Mouse (Mus musculus) spleen, adult 2 months (tissue): ENCODE results near the gene Ppm1h. TPM values are rescaled to one million over a fixed set of nuclear protein-coding genes. Genes with fewer than 3 reads are reported as not detected.

ENCODE experiments used
- DNase-seq, 2 experiments: peaks; one replicate each; pipeline versions ENCODE4 v3.0.0 to v3.0.0-alpha.2; 2012 to 2021; ENCODE audit warnings: low spot score in 2 of 2, low read depth in 1 of 2
- H3K27ac ChIP-seq: fragments of 200-500 bp; 2 replicates; pipeline ENCODE4 v1.5.1; 2012; ENCODE audit warnings: low read length, inconsistent platforms; ENCODE audit not compliant: insufficient read depth
- H3K27me3 ChIP-seq: fragments of 200-500 bp; 2 replicates; pipeline ENCODE4 v1.6.1; 2012; ENCODE audit warnings: mild to moderate bottlenecking, moderate library complexity, low read length, inconsistent platforms; ENCODE audit not compliant: control insufficient read depth, insufficient read depth
- H3K36me3 ChIP-seq: fragments of 200-500 bp; 2 replicates; pipeline ENCODE4 v1.6.1; 2012; ENCODE audit warnings: mild to moderate bottlenecking, low read length, inconsistent platforms; ENCODE audit not compliant: control insufficient read depth, insufficient read depth
- H3K4me1 ChIP-seq: fragments of 200-500 bp; 2 replicates; pipeline ENCODE4 v1.6.1; 2011; ENCODE audit warnings: inconsistent platforms; ENCODE audit not compliant: control insufficient read depth, insufficient read depth, insufficient read length
- H3K4me3 ChIP-seq: fragments of 200-500 bp; 2 replicates; pipeline ENCODE4 v1.5.1; 2011; ENCODE audit warnings: mild to moderate bottlenecking, inconsistent platforms; ENCODE audit not compliant: insufficient read depth, insufficient read length; ENCODE audit errors: extremely low read depth
- CTCF ChIP-seq: fragments of 200-500 bp; IDR thresholded peaks from 2 replicates; pipeline ENCODE4 v1.5.1; 2011; ENCODE audit warnings: mild to moderate bottlenecking, inconsistent platforms; ENCODE audit not compliant: insufficient read depth, insufficient read length, insufficient replicate concordance; ENCODE audit errors: extremely low read depth
- POLR2A ChIP-seq: fragments of 200-500 bp; IDR thresholded peaks from 2 replicates; pipeline ENCODE4 v1.6.1; 2011; ENCODE audit warnings: low read depth, low read length, inconsistent platforms
- WGBS: fragments of 180-500 bp; shearing (Covaris S2); methylation state at CpG from one replicate; pipeline ENCODE4 v1.1.7; 2018; 5-methylcytosine and 5-hydroxymethylcytosine counted together
- polyA plus RNA-seq: library from polyadenylated mRNA; depleted of rRNA; stranded (reverse); fragments of >200 nt; gene quantifications from 2 replicates; pipeline ENCODE4 v1.2.3, GENCODE M21; 2012

Ppm1h gene
- polyA plus RNA-seq, 1 experiment: 9.7 TPM

GRCm38 (mm10) chr10:122794187-122794850, 115.8 kb downstream of the Ppm1h start:
- no peaks in the 10 kb centered on the region for H3K27me3 ChIP-seq
- H3K4me3 ChIP-seq: peak overlapping the region; percentile 54
- H3K4me1 ChIP-seq: peaks cover 8% of the 10 kb centered on the region; the same call in 1 of the 2 replicates
- WGBS: 8% methylated on average over 20 of the region's 20 CpGs
- H3K27ac ChIP-seq: peak overlapping the region; percentile 94
- TF ChIP-seq CTCF (peak; percentile 84; the same call in 1 of the 2 replicates), POLR2A (no peak)
- no peaks in the 10 kb centered on the region for H3K36me3 ChIP-seq
- DNase-seq: peak; percentile 73 to 75

GRCm38 (mm10) chr10:122797955-122798354, 119.4 kb downstream of the Ppm1h start:
- 91% methylated on average over 6 of the region's 6 CpGs for WGBS
- TF ChIP-seq POLR2A: no peak
- TF ChIP-seq CTCF: peak; percentile 9; the same call in 1 of the 2 replicates
- Histone ChIP-seq H3K4me1 (peaks cover 11% of the 10 kb centered on the region), H3K27ac (no peak overlapping the region), H3K36me3 (no peaks in the 10 kb centered on the region), H3K4me3 (no peak overlapping the region), H3K27me3 (no peaks in the 10 kb centered on the region)
- DNase-seq: no peak

GRCm38 (mm10) chr10:122800003-122800731, 121.6 kb downstream of the Ppm1h start:
- peak; percentile 74 to 75 for DNase-seq
- no peaks in the 10 kb centered on the region for H3K36me3 ChIP-seq
- H3K4me1 ChIP-seq: peaks cover 5% of the 10 kb centered on the region
- TF ChIP-seq CTCF (no peak), POLR2A (no peak; the same call in 1 of the 2 replicates)
- H3K27me3 ChIP-seq: no peaks in the 10 kb centered on the region
- peak overlapping the region; percentile 78 for H3K27ac ChIP-seq
- peak overlapping the region; percentile 26 for H3K4me3 ChIP-seq
- 7% methylated on average over 19 of the region's 19 CpGs for WGBS

- H3K27ac ChIP-seq: peak overlapping the region; percentile 73
- no peak overlapping the region for H3K4me3 ChIP-seq
- no peak for DNase-seq
- whole genome bisulfite sequencing: 23% methylated on average over 4 of the region's 4 CpGs
- H3K36me3 ChIP-seq: no peaks in the 10 kb centered on the region
- TF ChIP-seq POLR2A (no peak), CTCF (no peak)
- peaks cover 5% of the 10 kb centered on the region for H3K4me1 ChIP-seq
- no peaks in the 10 kb centered on the region for H3K27me3 ChIP-seq
Observed at GRCm38 (mm10) chr10:122800732-122801110, 122.2 kb downstream of the Ppm1h start.

GRCm38 (mm10) chr10:122802218-122802617, 123.7 kb downstream of the Ppm1h start:
- DNase-seq: peak in 1 of 2 experiments; percentile 26
- Histone ChIP-seq H3K36me3 (no peaks in the 10 kb centered on the region), H3K4me1 (peaks cover 5% of the 10 kb centered on the region), H3K4me3 (no peak overlapping the region), H3K27ac (0 out of 2 replicates have a peak overlapping the region, but pooled peaks have one; percentile 16), H3K27me3 (no peaks in the 10 kb centered on the region)
- 76% methylated on average over 30 of the region's 30 CpGs for WGBS
- TF ChIP-seq POLR2A (no peak), CTCF (no peak)

- TF ChIP-seq POLR2A: no peak
- no peak for TF ChIP-seq CTCF
- Histone ChIP-seq H3K36me3 (no peaks in the 10 kb centered on the region), H3K27me3 (no peaks in the 10 kb centered on the region), H3K4me1 (peaks cover 5% of the 10 kb centered on the region), H3K4me3 (no peak overlapping the region), H3K27ac (no peak overlapping the region)
- DNase-seq: no peak
- 80% methylated on average over 7 of the region's 7 CpGs for WGBS
Observed at GRCm38 (mm10) chr10:122802901-122803300, 124.3 kb downstream of the Ppm1h start.

GRCm38 (mm10) chr10:122803906-122804305, 125.3 kb downstream of the Ppm1h start:
- TF ChIP-seq POLR2A: no peak
- TF ChIP-seq CTCF: peak; percentile 82; the same call in 1 of the 2 replicates
- no peak overlapping the region for H3K4me3 ChIP-seq
- 9% methylated on average over 7 of the region's 7 CpGs for WGBS
- peak; percentile 58 to 69 for DNase-seq
- H3K36me3 ChIP-seq: no peaks in the 10 kb centered on the region
- H3K4me1 ChIP-seq: peaks cover 5% of the 10 kb centered on the region
- no peaks in the 10 kb centered on the region for H3K27me3 ChIP-seq
- no peak overlapping the region for H3K27ac ChIP-seq
